Mouse (Mus musculus) liver, embryonic 12.5 days (tissue): ENCODE data around the gene Ace2. TPM values are rescaled to one million over a fixed set of nuclear protein-coding genes. Genes with fewer than 3 reads are reported as not detected.

Experiments used
- ATAC-seq: fragments of 200-750 bp; cut with Nextera tagmentation; 2 replicates; pipeline ENCODE4 v1.8.0; 2017; ENCODE audit warnings: moderate number of reproducible peaks, mild to moderate bottlenecking, moderate library complexity
- H3K27ac ChIP-seq: fragments of 300-500 bp; sonication (generic); 2 replicates; pipeline ENCODE4 v1.5.1; 2016; ENCODE audit warnings: mild to moderate bottlenecking
- H3K27me3 ChIP-seq: fragments of 300-500 bp; sonication (generic); replicated peaks from 2 replicates; pipeline ENCODE4 v1.6.1; 2016; ENCODE audit warnings: mild to moderate bottlenecking, moderate library complexity
- H3K36me3 ChIP-seq: fragments of 300-500 bp; sonication (generic); 2 replicates; pipeline ENCODE4 v1.6.1; 2016; ENCODE audit warnings: mild to moderate bottlenecking, moderate library complexity
- H3K4me1 ChIP-seq: fragments of 300-500 bp; sonication (generic); 2 replicates; pipeline ENCODE4 v1.6.1; 2016
- H3K4me2 ChIP-seq: fragments of 300-500 bp; sonication (generic); 2 replicates; pipeline ENCODE4 v1.6.1; 2016; ENCODE audit warnings: mild to moderate bottlenecking, moderate library complexity
- H3K4me3 ChIP-seq: fragments of 300-500 bp; sonication (generic); 2 replicates; pipeline ENCODE4 v1.5.1; 2016; ENCODE audit warnings: mild to moderate bottlenecking, moderate library complexity
- H3K9ac ChIP-seq: fragments of 300-500 bp; sonication (generic); 2 replicates; pipeline ENCODE4 v1.6.1; 2016; ENCODE audit warnings: mild to moderate bottlenecking, moderate library complexity
- H3K9me3 ChIP-seq: fragments of 300-500 bp; sonication (generic); replicated peaks from 2 replicates; pipeline ENCODE4 v1.6.1; 2016; ENCODE audit warnings: mild to moderate bottlenecking, moderate library complexity
- WGBS: fragments of 180-500 bp; shearing (Covaris S2); methylation state at CpG from one replicate; pipeline ENCODE4 v1.1.7; 2016; ENCODE audit not compliant: insufficient replicate concordance; 5-methylcytosine and 5-hydroxymethylcytosine counted together
- polyA plus RNA-seq: library from polyadenylated mRNA; unstranded; fragments of >200 nt; fragmentation: Nextera tagmentation; extraction: Ambion mirVana; gene quantifications from 2 replicates; pipeline ENCODE4 v1.2.1, GENCODE M21; 2016

Gene Ace2
- polyA plus RNA-seq, 1 experiment from 2014 or later = not detected

GRCm38 (mm10) chrX:164135304-164135818, 3.8 kb upstream of the Ace2 start:
- Histone ChIP-seq H3K9ac (no peak overlapping the region), H3K4me1 (no peaks in the 10 kb centered on the region), H3K36me3 (no peaks in the 10 kb centered on the region), H3K9me3 (no peaks in the 10 kb centered on the region), H3K27ac (no peak overlapping the region), H3K4me3 (no peak overlapping the region), H3K27me3 (peaks cover 6% of the 10 kb centered on the region), H3K4me2 (no peak overlapping the region)
- ATAC-seq = no peak
- 74% methylated on average over 4 of the region's 4 CpGs for WGBS

GRCm38 (mm10) chrX:164145463-164146250, 6.5 kb downstream of the Ace2 start:
- Histone ChIP-seq H3K27ac (peak overlapping the region; percentile 53; the same call in 1 of the 2 replicates), H3K27me3 (0 out of 2 replicates have a peak, but pooled peaks cover 3% of the 10 kb centered on the region), H3K4me2 (0 out of 2 replicates have a peak overlapping the region, but pooled peaks have one; percentile 11), H3K4me1 (peaks cover 12% of the 10 kb centered on the region; the same call in 1 of the 2 replicates), H3K9me3 (no peaks in the 10 kb centered on the region), H3K4me3 (no peak overlapping the region), H3K36me3 (no peaks in the 10 kb centered on the region), H3K9ac (no peak overlapping the region)
- ATAC-seq = peak; percentile 91
- WGBS = 61% methylated on average over 6 of the region's 6 CpGs

- 61% methylated on average over 2 of the region's 2 CpGs for WGBS
- no peaks in the 10 kb centered on the region for H3K27me3 ChIP-seq
- no peak overlapping the region for H3K4me3 ChIP-seq
- H3K27ac ChIP-seq = no peak overlapping the region
- H3K9me3 ChIP-seq = no peaks in the 10 kb centered on the region
- H3K9ac ChIP-seq = no peak overlapping the region
- no peaks in the 10 kb centered on the region for H3K4me1 ChIP-seq
- no peak for ATAC-seq
- H3K36me3 ChIP-seq = no peaks in the 10 kb centered on the region
- H3K4me2 ChIP-seq = no peak overlapping the region
Observed at GRCm38 (mm10) chrX:164152703-164153102, 13.6 kb downstream of the Ace2 start.

- Histone ChIP-seq H3K36me3 (no peaks in the 10 kb centered on the region), H3K9me3 (no peaks in the 10 kb centered on the region), H3K9ac (no peak overlapping the region), H3K4me2 (no peak overlapping the region), H3K27ac (no peak overlapping the region), H3K4me3 (no peak overlapping the region), H3K4me1 (no peaks in the 10 kb centered on the region), H3K27me3 (no peaks in the 10 kb centered on the region)
- ATAC-seq = no peak
Observed at GRCm38 (mm10) chrX:164153606-164154005, 14.5 kb downstream of the Ace2 start.

DNA sequence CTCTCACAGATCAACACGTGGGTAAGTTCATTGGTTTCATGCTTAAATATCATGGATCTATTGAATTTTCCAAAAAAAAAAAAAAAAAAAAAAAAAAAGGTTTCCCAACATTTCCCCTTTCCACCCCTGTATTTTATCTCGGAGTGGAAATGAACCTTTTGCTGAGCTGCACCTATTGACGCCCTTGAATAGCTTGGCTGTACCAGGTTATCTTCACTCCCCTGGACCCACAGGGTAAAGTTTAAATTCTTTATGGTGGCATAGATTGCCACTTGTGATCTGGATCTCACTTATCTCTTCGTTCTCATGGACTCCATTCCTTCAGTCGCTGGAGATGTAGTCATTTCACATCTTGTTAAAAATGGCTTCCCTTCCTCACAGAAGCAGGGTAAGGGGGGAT, 15.5 kb downstream of the Ace2 start:
- 62% methylated on average over 5 of the region's 5 CpGs for WGBS
- no peak for ATAC-seq
- H3K4me1 ChIP-seq = no peaks in the 10 kb centered on the region
- no peak overlapping the region for H3K4me2 ChIP-seq
- 0 out of 2 replicates have a peak, but pooled peaks cover 1% of the 10 kb centered on the region for H3K27me3 ChIP-seq
- H3K36me3 ChIP-seq = no peaks in the 10 kb centered on the region
- no peak overlapping the region for H3K4me3 ChIP-seq
- no peaks in the 10 kb centered on the region for H3K9me3 ChIP-seq
- no peak overlapping the region for H3K9ac ChIP-seq
- H3K27ac ChIP-seq = no peak overlapping the region

DNA sequence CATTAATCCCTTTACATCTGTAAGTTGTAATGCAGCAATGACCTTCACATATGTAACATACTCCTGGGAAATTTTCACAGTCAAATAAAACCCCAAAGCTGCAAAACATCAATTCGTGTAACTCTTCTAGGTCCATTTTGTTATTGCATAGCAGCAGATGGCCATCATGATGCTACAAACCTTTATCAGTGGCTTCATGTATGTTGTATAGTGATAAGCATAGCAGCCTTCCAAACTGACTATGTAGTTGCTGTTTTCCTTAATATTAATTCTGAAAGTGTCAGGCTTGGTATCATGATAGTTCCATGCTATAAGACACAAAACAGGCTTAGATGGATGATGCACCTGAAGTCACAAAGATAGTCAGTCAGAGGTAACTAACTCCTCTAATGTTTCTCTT, 25.5 kb downstream of the Ace2 start:
- Histone ChIP-seq H3K9ac (no peak overlapping the region), H3K36me3 (no peaks in the 10 kb centered on the region), H3K4me1 (no peaks in the 10 kb centered on the region; the same call in 1 of the 2 replicates), H3K4me2 (no peak overlapping the region), H3K9me3 (no peaks in the 10 kb centered on the region), H3K27me3 (peaks cover 11% of the 10 kb centered on the region; the same call in 1 of the 2 replicates), H3K27ac (no peak overlapping the region), H3K4me3 (no peak overlapping the region)
- peak; percentile 89 for ATAC-seq
- 35% methylated on average over 1 of the region's 1 CpGs for WGBS

DNA sequence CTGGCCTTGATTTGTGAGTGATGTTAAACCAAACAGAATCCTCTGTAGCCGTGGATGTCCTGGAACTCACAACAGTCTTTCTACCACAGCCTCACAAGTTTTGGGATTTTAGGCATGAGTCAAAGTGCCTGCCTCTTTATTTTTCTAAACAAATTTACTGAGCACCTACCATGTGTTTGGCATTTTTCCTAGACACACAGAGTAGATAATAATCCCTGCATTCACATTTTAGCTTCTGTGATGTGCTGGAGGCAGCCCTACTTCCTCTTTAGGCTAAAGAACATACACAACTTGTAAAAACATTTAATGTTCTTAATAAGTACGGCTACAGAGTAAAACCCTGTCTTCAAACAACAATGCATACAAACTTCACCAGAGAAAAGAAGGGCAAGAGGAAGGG, 31.9 kb downstream of the Ace2 start:
- no peak overlapping the region for H3K27ac ChIP-seq
- no peak overlapping the region for H3K4me3 ChIP-seq
- H3K4me2 ChIP-seq = no peak overlapping the region
- H3K27me3 ChIP-seq = peaks cover 10% of the 10 kb centered on the region; the same call in 1 of the 2 replicates
- H3K9ac ChIP-seq = no peak overlapping the region
- no peaks in the 10 kb centered on the region for H3K4me1 ChIP-seq
- ATAC-seq = no peak
- no peaks in the 10 kb centered on the region for H3K9me3 ChIP-seq
- 49% methylated on average over 2 of the region's 2 CpGs for WGBS
- H3K36me3 ChIP-seq = no peaks in the 10 kb centered on the region

GRCm38 (mm10) chrX:164173880-164174279, 34.7 kb downstream of the Ace2 start:
- Histone ChIP-seq H3K4me3 (no peak overlapping the region), H3K4me1 (no peaks in the 10 kb centered on the region), H3K27me3 (peaks cover 10% of the 10 kb centered on the region; the same call in 1 of the 2 replicates), H3K9me3 (no peaks in the 10 kb centered on the region), H3K9ac (no peak overlapping the region), H3K27ac (no peak overlapping the region), H3K36me3 (no peaks in the 10 kb centered on the region), H3K4me2 (no peak overlapping the region)
- WGBS = 66% methylated on average over 4 of the region's 4 CpGs
- ATAC-seq = no peak

- no peak overlapping the region for H3K9ac ChIP-seq
- ATAC-seq = no peak
- H3K27me3 ChIP-seq = peaks cover 10% of the 10 kb centered on the region; the same call in 1 of the 2 replicates
- H3K4me2 ChIP-seq = no peak overlapping the region
- no peaks in the 10 kb centered on the region for H3K36me3 ChIP-seq
- WGBS = 81% methylated on average over 1 of the region's 1 CpGs
- H3K27ac ChIP-seq = no peak overlapping the region
- H3K4me1 ChIP-seq = no peaks in the 10 kb centered on the region
- no peak overlapping the region for H3K4me3 ChIP-seq
- no peaks in the 10 kb centered on the region for H3K9me3 ChIP-seq
Observed at GRCm38 (mm10) chrX:164175311-164175710, 36.2 kb downstream of the Ace2 start.

GRCm38 (mm10) chrX:164175780-164176179, 36.6 kb downstream of the Ace2 start:
- Histone ChIP-seq H3K4me3 (no peak overlapping the region), H3K27ac (no peak overlapping the region), H3K4me2 (no peak overlapping the region), H3K9me3 (no peaks in the 10 kb centered on the region), H3K9ac (no peak overlapping the region), H3K4me1 (no peaks in the 10 kb centered on the region), H3K36me3 (no peaks in the 10 kb centered on the region), H3K27me3 (peaks cover 10% of the 10 kb centered on the region; the same call in 1 of the 2 replicates)
- 60% methylated on average over 2 of the region's 2 CpGs for WGBS
- ATAC-seq = no peak

DNA sequence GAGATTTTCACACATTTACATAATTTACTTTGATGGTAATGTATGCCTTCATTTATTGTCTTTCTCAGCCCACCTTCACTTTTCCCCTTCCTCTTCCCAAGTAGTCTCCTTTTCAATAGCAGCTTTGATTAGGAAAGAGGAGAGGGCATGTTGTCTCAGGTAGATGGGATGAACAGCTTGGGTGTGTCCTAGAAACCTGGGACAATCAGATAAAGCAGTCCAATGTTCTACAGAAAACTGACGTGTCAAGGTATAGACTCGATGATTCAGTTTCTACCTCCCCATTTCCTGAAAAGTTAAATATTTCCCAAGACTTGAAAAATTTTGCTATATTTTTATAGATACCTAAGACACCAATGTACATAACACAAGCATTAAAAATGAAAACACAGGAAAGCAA, 39.7 kb downstream of the Ace2 start:
- 52% methylated on average over 2 of the region's 2 CpGs for WGBS
- peaks cover 15% of the 10 kb centered on the region; the same call in 1 of the 2 replicates for H3K27me3 ChIP-seq
- no peaks in the 10 kb centered on the region for H3K4me1 ChIP-seq
- H3K4me2 ChIP-seq = no peak overlapping the region
- no peaks in the 10 kb centered on the region for H3K36me3 ChIP-seq
- H3K9me3 ChIP-seq = no peaks in the 10 kb centered on the region
- no peak overlapping the region for H3K4me3 ChIP-seq
- no peak overlapping the region for H3K9ac ChIP-seq
- no peak overlapping the region for H3K27ac ChIP-seq
- no peak for ATAC-seq

- WGBS = 11% methylated on average over 3 of the region's 3 CpGs
- no peak overlapping the region for H3K9ac ChIP-seq
- no peaks in the 10 kb centered on the region for H3K36me3 ChIP-seq
- H3K4me2 ChIP-seq = no peak overlapping the region
- H3K9me3 ChIP-seq = no peaks in the 10 kb centered on the region
- no peak overlapping the region for H3K27ac ChIP-seq
- ATAC-seq = no peak
- no peaks in the 10 kb centered on the region for H3K4me1 ChIP-seq
- H3K27me3 ChIP-seq = peaks cover 15% of the 10 kb centered on the region; the same call in 1 of the 2 replicates
- no peak overlapping the region for H3K4me3 ChIP-seq
Observed at GRCm38 (mm10) chrX:164179746-164180145, 40.6 kb downstream of the Ace2 start.
